Mouse (Mus musculus): ENCODE data around the gene Stox2.

Gene Stox2

GRCm38 (mm10) chr8:47244202-47244601 is 202.0 kb downstream of the Stox2 start:
- no peak for DNase-seq (ENCODE audit: low read depth in 1 of 2, low spot score in 2 of 2)

DNA sequence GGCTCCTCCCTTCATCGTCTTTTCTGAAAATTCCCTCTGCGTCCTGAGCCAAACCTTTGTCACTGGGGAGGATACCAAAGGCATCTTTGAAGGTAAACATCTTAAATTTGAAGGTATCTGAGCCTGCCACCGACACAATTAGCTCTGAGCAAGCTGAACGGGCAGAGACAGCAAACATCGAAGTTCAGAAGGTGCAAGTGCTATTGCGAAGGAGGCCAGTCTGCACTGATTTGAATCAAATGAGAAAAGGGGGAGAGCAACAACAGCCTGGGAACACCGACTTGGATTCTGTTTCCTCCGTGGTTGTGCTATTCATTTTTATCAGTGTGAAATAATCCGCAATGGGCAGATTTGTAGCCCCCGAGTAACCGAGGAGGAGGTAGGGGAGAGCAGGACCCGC is 202.5 kb downstream of the Stox2 start:
- no peak for DNase-seq (ENCODE audit: low read depth in 1 of 2, low spot score in 2 of 2)

DNA sequence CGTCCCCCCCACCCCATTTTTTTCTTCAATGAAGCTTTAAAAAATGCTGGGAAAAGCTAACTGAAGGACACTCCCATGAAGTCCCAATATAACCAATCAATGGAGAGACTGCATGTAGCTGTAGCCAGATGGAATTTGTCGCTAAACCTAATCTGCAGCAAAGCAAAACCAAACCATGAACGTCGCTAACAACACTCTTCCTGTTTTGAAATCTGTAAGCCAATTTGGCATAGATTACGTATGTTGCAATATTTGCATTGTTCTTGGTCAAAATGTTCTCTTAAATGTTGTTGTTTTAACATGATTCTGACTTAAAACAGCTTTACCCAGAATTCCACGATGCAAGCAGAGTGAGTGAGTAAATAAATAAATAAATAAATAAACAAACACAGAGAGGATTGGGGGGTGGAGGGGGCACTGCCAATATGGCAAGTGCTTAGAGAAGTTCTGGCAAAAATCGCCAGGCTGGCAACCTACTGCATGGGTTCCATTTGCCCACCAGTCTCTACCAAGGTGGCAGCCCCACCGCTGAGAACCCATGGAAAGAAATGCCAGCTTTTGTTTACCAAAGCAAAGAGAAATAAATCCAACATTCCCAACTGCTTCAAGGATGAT is 203.0 kb downstream of the Stox2 start:
- DNase-seq (ENCODE audit: low read depth in 1 of 2, low spot score in 2 of 2) = no peak

DNA sequence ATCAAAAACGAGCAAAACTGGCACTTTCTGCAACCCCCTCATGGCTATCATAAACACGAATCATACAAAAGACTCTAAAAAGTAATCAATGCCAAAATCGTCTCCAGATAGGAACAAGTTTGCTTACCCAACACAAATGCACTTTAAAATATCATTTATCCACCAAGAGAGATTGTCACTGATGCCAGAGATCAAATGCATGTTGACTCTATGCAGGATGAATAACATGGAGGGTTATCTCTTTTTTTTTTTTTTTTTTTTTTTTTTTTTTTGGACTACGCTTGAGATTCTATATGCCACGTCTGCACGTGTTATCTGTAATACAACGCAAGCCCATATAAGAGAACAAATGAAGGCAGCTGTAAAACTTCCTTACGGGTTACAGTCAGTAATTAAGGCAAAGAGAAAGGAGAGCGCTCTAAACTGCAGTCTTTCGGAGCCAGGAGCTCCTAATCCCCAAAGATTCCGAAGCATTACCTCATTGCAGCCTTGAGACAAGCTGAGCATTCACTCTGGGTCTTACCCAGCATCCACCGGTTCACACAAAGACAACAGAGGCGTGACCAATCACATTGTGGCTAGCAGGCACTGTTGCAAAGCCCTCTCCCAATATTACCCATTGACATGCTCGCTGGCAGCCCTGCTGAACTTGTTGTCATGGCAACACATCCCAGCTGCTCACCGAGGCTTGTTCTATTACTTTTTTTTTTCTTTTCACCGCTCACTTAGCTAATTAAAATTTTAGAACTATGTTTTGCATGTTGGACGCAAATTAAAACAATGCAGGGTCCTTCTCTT is 203.8 kb downstream of the Stox2 start:
- peak in 1 of 2 experiments; percentile 5 for DNase-seq (ENCODE audit: low read depth in 1 of 2, low spot score in 2 of 2)

- no peak for DNase-seq (ENCODE audit: low read depth in 1 of 2, low spot score in 2 of 2)
Measured at GRCm38 (mm10) chr8:47241421-47242078, 204.6 kb downstream of the Stox2 start.

DNA sequence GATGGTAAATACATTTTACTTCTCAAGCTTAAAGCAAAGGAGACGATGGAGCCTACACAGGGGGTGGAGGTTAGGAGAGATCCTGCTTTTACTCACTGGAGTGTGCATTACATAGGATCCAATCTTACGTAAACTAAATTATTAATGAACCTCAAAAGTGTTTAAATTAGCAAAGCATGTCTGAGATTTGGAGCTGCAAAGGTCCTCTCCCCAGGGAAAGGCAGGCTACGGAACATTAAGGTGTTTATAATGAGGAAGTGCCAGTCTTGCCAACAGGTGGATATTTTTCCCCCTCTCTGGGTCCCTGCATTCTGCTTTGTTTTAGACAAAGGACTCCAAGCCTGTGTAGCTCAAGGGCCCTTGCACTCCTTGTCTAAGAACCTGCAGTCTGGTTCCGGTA is 205.3 kb downstream of the Stox2 start:
- no peak for DNase-seq (ENCODE audit: low read depth in 1 of 2, low spot score in 2 of 2)

DNA sequence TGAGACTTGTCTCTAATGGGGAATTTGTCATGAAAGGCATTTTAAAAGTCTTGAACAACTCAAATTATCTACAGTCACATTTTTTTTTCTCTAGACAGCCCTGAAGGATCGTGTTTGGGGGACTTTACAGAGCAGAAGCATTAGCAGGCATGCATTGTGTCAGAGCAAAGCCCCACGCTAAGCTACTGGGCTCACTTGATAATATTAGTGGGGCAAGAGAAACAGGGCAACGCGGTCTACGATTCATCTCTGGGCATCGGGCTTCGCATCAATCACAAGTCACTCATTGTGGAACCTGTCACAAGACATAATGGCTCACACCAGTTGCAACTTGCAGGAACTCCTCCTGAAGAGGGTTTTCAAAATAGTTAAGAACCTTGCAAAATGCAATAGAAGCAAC is 205.9 kb downstream of the Stox2 start:
- no peak for DNase-seq (ENCODE audit: low read depth in 1 of 2, low spot score in 2 of 2)

GRCm38 (mm10) chr8:47232081-47232480 is 214.1 kb downstream of the Stox2 start:
- no peak for DNase-seq (ENCODE audit: low read depth in 1 of 2, low spot score in 2 of 2)

DNA sequence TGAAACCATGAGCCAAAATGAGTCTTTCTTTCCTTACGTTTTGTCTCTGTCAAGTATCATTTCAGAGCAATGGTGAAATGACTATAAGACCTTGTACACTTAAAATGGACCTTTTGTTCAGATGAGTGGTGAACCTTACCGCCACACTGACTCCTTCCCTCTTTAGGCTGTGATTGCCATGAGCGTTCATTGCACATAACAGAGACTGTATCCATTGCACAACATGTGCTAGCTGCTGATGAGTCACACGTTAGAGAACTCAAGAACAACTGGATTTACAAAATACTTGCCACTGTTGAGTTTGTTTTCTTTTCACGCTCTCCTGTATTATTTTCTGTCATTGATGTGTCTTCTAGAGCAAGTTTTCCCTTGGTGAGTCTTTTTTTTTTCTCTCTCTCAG is 216.1 kb downstream of the Stox2 start:
- no peak for DNase-seq (ENCODE audit: low read depth in 1 of 2, low spot score in 2 of 2)

GRCm38 (mm10) chr8:47221851-47222250 is 224.3 kb downstream of the Stox2 start:
- DNase-seq (ENCODE audit: low read depth in 1 of 2, low spot score in 2 of 2) = no peak

GRCm38 (mm10) chr8:47221191-47221590 is 225.0 kb downstream of the Stox2 start:
- DNase-seq (ENCODE audit: low read depth in 1 of 2, low spot score in 2 of 2) = no peak

- DNase-seq (ENCODE audit: low read depth in 1 of 2, low spot score in 2 of 2) = no peak
Measured at GRCm38 (mm10) chr8:47220390-47220789, 225.8 kb downstream of the Stox2 start.

GRCm38 (mm10) chr8:47218536-47218935 is 227.6 kb downstream of the Stox2 start:
- no peak for DNase-seq (ENCODE audit: low read depth in 1 of 2, low spot score in 2 of 2)

DNA sequence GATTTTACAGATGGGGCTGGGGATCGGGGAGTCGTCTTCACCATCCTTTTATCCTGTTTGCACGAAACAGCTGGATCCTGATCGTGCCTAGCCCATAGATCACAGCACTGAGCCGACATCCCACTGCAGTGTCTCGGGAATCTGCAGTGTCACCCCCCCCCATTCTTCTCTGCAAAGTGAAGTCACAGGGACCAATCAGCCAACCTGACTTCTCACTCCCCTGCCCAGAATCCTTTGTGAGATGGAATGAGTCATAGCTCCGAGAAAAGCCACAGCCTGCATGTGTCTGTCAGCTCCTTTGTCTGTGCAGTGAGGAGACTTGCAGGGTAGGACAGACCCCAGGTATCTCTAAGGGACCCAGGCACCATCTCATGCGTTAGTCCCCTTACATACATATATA is 228.1 kb downstream of the Stox2 start:
- DNase-seq (ENCODE audit: low read depth in 1 of 2, low spot score in 2 of 2) = no peak

- no peak for DNase-seq (ENCODE audit: low read depth in 1 of 2, low spot score in 2 of 2)
Measured at GRCm38 (mm10) chr8:47212124-47212523, 234.0 kb downstream of the Stox2 start.

DNA sequence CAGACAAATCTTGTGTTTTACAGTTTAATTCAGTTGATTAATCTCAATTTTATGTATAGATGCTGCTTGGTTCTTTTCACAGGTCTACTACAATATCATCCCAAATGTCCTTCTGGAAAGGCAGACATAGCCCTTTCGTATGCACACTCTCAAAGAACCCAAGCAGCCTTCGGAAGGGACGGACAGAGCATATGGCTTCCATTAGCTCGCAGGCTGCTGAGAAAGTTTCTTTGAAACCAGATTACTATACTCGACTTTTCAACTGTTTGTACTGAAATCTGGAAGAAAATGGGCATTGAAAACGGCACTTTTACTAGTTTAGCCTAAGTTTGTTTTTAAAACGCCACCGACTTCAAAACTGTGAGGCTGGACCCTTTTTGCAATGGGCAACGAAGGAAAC is 234.9 kb downstream of the Stox2 start:
- no peak for DNase-seq (ENCODE audit: low read depth in 1 of 2, low spot score in 2 of 2)

DNA sequence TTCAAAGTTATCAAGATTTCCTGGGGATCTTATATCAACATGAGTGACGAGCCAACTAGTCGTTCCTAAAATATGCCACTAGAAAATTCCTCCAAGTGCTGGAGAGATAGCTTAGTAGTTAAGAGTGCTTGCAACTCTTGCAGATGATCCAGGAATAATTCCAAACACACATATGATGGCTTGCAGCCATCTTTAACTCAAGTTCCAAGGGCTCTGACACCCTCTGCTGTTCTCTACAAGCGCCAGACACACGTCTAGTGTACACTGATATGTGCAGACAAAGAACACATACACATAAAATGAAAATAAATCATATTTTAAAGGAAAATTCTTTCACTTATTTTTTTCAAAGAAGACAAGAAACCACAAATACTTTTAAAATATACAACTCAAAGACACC is 237.9 kb downstream of the Stox2 start:
- DNase-seq (ENCODE audit: low read depth in 1 of 2, low spot score in 2 of 2) = no peak

DNA sequence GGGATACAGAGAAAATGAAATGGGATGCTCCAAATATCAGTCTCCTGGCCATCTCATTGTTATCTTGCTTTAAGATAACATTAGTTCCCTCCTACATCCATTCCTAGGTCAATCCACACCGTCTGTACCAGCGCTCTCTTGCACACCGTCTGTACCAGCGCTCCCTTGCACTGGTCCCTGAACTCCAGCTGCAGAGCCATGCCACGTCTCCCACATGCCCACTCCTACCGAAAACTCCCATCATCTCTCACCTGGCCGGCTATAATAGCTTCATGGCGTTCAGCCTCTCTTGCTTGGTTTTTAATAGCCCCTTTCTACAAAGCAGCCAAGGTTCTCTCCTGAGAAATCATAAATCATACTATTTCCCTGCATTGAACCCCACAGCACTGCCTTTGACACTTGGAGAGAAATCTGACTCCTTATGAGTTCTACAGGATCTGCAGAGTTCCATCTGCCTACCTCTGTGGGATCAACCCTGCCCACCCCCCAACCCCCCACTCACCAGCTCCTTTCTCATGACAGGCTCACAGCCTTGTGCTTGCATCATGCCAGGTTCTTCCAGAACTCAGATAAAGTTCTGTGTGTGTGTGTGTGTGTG is 239.4 kb downstream of the Stox2 start:
- DNase-seq (ENCODE audit: low read depth in 1 of 2, low spot score in 2 of 2) = no peak

- DNase-seq (ENCODE audit: low read depth in 1 of 2, low spot score in 2 of 2) = no peak
Measured at GRCm38 (mm10) chr8:47205472-47205871, 240.7 kb downstream of the Stox2 start.

GRCm38 (mm10) chr8:47196391-47196790 is 249.8 kb downstream of the Stox2 start:
- no peak for DNase-seq (ENCODE audit: low read depth in 1 of 2, low spot score in 2 of 2)

- no peak for DNase-seq (ENCODE audit: low read depth in 1 of 2, low spot score in 2 of 2)
Measured at GRCm38 (mm10) chr8:47193321-47193996, 252.7 kb downstream of the Stox2 start.

Measured in monocyte, adult 2 months (primary cell).